Mouse (Mus musculus) right cerebral cortex, postnatal 14 days (tissue): ENCODE data around the gene Kcnk13.
"Not testable (repeated sequence)": the region's sequence is repeated elsewhere in the genome, so short reads cannot be mapped to it uniquely, and the experiment has no call there.

Experiments used
- DNase-seq: peaks from one replicate; pipeline ENCODE4 v3.0.0; 2022

Kcnk13 gene

DNA sequence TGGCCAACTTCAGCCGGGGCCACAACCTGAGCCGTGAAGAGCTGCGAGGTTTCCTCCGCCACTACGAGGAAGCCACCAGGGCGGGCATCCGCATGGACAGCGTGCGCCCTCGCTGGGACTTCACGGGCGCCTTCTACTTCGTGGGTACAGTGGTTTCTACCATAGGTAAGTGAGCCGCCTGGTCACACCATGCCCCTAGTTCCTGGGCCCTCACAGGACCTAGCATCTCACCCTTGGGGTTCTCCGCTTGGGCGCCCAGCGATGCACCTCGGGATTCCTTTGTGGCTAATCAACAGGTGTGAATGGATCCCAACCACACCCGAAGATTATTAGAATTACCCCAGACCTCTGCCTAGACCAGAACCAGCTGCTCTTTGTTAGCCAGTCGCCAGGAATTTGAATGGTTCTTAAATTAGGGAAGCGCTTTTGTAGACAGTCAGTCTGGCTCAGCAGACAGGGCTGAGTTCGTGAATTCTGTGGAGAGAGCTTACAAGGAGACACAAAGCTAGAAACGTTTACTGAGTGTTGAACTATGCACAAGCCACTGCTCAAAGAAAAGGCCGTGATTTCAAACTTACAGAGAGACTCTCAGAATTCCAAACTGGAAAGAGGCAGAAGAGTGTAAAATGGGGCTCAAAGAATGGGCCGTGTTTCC, 1.9 kb downstream of the Kcnk13 start:
- DNase-seq = no peak

DNA sequence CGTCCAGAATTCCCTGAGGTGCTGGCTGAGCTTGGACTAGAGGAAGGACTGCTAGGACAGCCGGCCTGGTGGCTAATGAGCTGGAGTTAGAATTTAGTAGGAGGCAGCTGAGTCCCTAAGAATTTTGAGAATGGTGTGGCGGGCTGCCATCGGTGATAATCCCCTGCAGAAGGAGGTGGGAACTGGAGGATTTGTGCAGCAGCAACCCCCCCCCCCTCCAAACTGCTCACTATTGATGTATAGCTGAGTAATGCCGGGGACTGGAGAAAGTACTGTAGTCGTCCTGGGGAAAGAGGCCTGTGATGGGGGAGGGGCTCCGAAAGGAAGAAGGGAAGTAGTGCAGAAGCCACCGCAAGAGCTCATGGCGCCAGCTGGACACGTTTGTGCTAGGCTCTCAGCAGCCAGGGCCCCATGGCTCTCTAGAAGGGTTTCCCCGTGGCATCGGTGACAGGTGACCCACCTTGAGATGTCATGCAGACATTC, 2.6 kb downstream of the Kcnk13 start:
- peak; percentile 60 for DNase-seq

GRCm38 (mm10) chr12:99969906-99970305, 5.6 kb downstream of the Kcnk13 start:
- DNase-seq = no peak

- not testable (repeated sequence) for DNase-seq
Observed at GRCm38 (mm10) chr12:99971205-99971894, 7.1 kb downstream of the Kcnk13 start.

DNA sequence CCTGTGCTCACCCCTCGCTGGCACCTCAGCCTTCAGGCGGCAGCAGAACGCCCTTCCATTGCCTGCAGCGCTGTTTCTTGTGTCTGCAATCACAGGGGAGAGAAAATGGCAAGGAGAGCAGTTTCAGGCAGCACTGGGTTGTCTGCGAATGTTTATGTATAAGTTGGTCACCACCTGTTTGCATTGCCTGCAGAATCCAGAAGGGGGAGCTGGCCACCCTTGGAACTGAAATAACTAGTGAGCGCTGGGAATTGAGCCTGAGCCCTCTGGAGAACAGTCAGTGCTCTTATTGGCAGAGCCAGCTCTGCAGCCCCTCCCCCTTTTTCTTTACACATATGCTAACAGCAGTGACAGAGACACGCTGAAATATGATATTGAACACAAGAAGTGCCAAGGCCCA, 8.5 kb downstream of the Kcnk13 start:
- DNase-seq = no peak

DNA sequence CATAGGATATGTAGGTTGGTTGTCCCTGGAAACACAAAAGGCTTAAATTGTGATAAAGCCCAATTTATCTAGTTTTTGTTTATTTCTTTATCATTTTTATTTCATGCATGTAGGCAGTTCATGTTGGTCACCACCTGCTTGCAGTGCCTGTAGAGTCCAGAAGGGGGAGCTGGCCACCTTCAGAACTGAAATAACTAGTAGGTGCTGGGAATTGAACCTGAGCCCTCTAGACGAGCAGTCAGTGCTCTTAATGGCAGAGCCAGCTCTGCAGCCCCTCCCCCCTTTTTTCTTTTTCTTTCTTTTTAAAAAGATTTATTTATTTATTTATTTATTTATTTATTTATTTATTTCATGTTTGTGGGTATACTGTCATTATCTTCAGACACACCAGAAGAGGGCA, 9.4 kb downstream of the Kcnk13 start:
- no peak for DNase-seq

- DNase-seq = no peak
Observed at GRCm38 (mm10) chr12:99979541-99979940, 15.2 kb downstream of the Kcnk13 start.

DNA sequence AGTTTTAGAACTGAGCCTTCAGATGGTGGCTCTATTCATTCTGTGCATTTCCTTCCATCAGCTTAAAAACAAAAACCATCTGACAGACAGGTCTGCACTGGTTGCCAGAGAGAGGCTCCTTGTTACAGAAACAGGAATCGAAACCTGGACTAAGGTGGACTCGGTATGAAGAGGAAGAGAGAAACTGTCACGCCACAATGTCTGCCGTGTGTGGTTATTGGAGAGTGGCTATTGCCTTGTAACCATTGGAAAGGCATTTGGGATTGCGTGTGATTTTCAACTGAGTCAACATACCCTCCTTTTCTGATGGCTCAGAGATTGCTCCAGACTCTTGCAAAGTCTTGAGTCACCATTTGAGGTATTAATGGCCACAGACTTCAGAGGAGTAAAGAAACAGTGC, 22.5 kb downstream of the Kcnk13 start:
- no peak for DNase-seq

DNA sequence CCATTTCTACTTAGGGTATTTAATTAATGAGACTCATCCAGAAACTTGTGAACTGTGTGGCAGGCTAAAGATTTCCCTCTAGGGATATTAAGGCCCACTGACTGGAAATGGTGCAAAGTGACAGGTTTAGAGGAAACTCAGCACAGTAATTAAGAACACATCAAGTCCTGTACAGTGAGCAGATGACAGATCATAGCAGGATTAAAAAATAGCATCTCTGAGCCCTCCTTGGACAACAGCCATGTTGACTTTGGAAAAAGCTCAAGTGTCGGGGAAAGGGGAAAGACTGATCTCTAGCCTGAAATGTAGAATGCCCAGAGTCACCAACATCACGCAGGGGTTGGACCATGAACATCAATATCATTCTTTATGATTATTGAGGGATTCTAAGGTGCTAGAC, 23.8 kb downstream of the Kcnk13 start:
- DNase-seq = no peak

DNA sequence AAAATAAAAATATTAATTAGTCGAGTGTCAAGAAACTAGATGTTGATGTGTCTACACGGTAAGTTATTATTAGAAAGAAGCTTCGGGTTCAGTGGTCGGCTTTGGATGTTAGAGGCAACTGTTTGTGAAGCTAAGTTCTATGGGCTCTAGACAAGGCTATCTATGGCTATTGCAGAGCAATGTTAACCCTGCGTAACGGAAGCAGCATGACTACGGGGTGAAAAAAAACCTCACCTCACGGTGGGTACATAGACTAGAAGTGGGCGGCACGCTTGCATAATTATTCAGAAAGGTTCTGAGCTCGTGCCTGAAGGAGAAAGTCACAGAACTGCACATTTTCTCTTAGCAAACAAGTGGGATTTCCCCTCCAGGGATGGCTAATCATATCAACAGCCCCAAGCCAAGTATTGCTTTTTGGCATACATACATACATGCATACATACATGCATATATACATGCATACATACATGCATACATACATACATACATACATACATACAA, 28.1 kb downstream of the Kcnk13 start:
- no peak for DNase-seq

DNA sequence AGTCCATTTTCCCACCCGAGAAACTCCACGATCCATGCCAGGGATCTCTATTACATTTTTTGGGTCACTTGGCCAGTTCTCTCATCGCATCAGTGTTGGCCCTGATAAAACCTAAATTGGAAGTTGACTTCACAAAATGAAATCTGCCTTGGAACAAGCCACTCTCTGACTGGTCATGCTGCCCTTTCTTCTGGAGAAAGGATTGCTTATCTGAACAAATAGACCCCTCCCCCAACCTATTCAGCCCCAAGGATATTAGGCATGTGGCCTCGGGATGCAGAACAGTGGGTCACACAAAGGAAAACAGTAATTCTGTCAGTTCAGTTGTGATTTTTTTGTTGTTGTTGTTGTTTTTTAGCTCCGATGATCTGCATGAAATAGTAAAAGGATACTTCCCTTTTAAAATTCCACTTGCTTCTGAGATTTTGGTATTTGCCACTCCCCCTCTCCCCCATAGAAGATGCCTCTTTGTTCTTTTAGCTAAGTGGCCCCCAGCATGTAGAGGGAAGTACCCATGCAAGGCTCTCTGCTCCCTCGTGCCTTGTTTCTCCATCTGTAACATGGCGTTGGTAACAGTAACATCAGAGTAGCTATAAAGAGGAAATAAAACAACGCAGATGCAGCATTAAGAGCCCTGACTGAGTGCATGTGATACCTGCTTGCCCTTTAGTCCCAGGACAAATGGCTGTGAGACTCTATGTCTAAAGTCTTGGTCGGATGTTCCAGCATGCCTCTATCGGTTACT, 29.0 kb downstream of the Kcnk13 start:
- no peak for DNase-seq

DNA sequence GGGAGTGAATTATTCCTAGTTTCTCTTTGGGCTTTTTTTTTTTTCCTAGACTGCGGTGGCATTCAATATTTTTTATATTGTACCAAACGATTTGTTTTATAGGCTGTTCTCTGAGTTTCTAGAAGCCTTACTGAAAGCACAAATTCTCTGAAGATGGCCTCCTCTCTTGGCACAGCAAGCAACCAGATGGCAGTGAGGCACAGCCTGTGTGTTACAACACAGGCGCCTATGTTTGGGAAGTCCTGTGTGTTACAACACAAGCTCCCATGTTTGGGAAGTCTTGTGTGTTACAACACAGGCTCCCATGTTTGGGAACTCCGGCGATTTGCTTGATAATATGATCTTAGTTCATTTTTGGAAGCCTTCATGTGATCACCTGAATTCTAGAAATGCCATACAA, 31.7 kb downstream of the Kcnk13 start:
- DNase-seq = no peak

DNA sequence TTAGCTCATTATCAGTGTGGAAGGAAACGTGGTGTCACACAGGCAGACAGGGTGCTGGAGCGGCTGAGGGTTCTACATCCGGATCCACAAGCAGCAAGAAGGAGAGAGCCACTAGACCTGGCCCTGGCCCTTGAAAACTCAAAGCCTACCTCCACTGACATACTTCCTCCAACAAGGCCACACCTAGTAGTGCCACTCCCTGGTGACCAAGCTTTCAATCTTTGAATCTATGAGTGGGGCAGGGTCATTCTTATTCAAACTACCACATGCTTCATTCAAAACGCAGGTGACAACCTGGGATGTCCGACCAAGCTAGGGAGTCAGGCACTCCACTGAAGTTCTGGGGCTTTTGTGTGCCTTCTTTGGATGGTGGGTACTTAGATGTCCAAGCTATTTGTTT, 35.4 kb downstream of the Kcnk13 start:
- no peak for DNase-seq

DNA sequence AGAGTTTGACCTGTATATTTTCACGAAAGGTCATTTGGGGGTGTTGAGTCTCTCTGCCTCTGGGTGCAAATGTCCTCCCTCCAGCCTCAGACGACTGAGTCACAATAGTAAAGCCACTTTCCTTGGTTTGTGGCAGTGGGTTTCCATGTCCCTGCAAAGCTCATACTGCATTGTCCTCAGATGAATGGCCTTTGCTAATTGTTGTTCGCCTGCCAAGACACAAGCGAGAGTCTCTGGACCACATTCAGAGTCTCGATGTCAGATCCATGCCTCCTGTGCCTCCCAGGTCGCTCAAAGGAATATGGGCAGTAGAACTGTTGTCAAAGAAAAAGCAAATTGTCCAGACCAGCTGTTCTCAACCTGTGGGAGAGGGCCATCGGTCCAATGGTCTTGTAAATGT, 36.1 kb downstream of the Kcnk13 start:
- DNase-seq = no peak

DNA sequence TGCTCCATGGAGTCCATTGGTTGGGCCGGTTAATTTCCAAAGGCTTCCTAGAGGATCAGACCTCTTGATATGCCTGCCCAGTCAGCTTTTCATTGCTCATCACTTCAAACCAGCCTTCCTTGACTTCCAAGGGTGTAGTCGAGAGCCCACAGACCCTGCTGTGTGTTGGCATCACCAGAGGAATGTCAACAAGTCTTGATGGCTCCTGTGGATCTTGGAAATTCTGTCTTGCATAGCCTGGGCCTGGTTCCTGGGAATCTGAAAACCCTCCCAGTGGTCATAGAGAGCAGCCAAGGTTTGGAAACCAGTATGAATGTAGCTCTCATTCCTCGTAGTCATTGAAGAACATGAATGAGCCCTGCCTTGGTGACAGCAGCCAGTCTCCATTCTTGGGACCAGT, 36.9 kb downstream of the Kcnk13 start:
- DNase-seq = no peak

DNA sequence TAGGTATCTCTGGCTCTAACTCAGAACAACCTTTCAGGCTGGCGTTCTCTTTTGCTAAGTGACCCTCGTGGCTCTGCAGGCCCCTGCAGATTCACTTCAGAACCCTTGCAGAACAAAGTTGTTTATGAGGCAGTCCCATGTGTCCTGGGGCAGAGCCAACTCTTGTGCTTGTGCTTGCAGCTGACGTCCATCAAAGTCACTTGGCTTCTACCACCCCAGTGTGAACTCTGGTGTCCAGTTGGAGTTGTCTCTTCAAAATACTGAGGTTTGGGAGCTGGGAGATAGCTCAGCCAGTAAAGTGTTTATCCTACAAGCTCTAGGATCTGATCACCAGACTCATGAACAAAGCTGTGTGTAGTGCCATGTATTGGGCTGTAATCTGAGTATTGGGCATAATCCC, 37.6 kb downstream of the Kcnk13 start:
- DNase-seq = no peak

- peak; percentile 12 for DNase-seq
Observed at GRCm38 (mm10) chr12:100002914-100003587, 38.8 kb downstream of the Kcnk13 start.

DNA sequence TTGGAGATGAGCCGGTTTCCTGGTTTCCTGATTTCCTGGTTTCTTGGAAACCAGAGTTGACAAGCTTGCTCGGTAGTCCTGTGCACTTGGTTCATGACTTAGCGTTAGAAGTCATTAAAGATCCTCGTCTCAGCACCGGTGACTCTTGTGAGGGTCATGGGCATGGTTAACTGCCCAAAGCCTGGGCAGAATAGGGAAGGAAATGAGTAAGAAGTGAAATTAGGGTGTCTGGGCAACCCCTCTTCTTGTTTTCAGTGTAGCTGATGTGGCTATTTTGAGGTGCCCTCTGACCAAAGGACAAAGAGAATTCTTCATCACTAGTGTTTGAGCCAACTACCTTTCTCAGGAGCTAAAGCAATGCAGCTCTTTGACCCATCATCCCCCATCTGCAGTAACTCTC, 41.0 kb downstream of the Kcnk13 start:
- DNase-seq = no peak

DNA sequence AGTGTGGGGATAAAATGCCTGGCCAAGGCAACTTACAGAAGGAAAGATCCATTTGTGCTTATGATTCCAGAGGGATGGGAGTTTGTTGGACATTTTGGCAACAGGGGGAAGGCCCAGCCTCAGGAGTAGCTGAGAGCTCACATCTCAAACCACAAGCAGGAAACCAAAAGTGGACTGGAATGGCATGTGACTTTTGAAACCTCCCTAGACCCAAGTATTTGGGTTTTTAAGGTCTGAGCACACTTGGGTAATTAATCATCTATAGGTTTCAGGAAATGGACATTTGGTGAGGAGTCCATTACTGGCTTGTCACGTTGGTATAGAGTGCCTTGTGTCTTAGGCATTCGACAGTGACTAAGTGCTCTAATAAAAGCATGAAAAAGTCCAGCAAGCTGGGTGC, 42.4 kb downstream of the Kcnk13 start:
- DNase-seq = no peak

- DNase-seq = no peak
Observed at GRCm38 (mm10) chr12:100012839-100013238, 48.5 kb downstream of the Kcnk13 start.

DNA sequence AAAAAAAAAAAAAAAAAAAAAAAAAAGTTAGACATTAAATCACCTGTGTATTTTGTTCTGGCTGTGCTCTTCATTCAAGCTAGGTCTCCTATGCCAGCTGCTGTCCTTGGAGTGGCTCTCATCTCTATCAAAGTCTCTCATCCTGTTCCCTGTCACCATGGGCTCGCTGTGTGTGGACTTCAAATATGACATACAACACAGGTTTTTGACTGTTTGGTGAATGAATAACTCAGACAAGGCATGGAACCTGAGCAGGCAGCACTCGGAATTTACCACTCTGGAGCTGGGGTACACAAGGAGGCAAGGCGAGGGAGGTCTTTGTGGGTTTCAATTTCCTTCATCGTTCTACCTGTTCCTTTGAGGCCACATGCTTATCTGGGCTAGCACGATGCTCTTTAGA, 50.8 kb downstream of the Kcnk13 start:
- no peak for DNase-seq

GRCm38 (mm10) chr12:100017709-100018108, 53.4 kb downstream of the Kcnk13 start:
- no peak for DNase-seq

GRCm38 (mm10) chr12:100022490-100022889, 58.2 kb downstream of the Kcnk13 start:
- no peak for DNase-seq
